Mouse (Mus musculus) spleen, adult 10 weeks (tissue): ENCODE results near the gene Wrb. TPM values are rescaled to one million over a fixed set of nuclear protein-coding genes. Genes with fewer than 3 reads are reported as not detected.

Experiments used
- polyA plus RNA-seq: library from polyadenylated mRNA; stranded (reverse); fragments of 350-450 nt; fragmentation: Illumina TruSeq; extraction: RNeasy Lipid Tissue Mini Kit (QIAGEN cat#74804); gene quantifications from one replicate; pipeline ENCODE4 v1.2.3, GENCODE M21; 2015; ENCODE audit warnings: low replicate concordance; ENCODE audit not compliant: insufficient read depth

Gene Wrb
- 11.1 TPM for polyA plus RNA-seq

DNA sequence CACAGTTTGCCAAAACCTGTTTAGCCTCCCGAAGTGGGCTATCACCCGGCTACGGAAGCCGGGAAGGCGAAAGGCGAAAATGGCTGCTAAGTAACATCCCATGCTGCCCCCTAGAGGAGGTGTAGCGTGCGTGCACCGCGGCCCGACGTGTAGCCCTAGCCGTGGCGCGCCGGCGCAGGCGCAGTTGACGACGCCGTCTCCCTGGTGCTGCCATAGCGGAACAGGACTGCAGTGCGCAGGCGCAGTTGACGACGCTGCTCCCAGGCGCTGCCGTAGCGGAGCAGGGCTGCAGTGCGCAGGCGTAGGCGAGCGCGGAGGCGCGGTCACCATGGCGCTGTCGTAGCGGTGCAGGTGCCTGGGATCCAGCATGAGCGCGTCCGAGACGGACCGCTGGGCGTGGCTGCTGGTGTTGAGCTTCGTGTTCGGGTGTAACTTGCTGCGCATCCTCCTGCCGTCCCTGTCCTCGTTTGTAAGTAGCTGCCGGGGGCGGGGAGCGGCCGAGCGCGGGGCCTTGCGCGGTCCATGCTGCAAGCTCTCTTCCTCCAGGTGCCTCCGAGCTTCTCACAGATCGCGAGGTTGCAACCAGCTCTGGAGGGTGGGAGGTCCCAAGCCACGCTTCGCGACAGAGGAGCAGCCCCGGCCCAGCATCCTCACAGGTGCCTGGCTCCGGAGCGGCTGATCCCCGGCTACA, at the start of gene Wrb:
Gene Wrb, plus strand, starts transcription at position 298 of the 691 bp plus-strand sequence.

DNA sequence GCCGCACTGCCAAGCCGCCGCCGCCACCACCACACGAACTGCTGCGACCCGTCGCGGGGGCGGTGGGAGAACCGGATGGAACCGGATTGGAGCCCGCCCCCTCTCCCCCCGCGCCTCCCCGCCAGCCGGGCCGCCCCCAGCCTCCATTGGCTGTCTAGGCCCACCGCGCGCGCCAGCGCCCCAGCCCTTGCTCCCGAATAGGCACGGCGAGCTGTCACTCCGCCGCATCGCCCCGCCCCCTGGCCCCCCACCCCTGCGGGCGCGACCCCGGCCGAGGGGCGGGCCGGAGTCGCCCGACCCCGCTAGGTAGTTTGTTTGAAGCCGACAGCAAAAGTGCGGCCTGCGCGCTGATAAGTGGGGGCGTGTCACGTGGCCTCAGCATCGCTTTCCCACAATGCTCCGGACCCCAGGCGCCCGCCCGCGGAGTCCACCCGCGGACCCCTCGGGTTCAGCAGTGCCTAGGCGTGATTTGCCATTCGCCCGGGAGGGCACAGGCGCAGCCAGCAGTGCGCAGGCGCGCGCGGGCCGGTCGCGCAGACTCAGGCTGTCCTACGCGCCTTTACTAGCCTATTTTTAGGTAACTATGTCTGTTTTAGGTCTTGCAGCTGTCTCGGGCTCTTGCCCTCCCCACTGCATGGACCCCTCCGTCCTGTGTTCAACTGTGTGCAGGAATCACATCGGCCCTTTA, 17.4 kb upstream of the Wrb start, which contains the start of gene Hmgn1:
Gene Hmgn1, minus strand, starts transcription at position 73 of the 688 bp plus-strand sequence.

DNA sequence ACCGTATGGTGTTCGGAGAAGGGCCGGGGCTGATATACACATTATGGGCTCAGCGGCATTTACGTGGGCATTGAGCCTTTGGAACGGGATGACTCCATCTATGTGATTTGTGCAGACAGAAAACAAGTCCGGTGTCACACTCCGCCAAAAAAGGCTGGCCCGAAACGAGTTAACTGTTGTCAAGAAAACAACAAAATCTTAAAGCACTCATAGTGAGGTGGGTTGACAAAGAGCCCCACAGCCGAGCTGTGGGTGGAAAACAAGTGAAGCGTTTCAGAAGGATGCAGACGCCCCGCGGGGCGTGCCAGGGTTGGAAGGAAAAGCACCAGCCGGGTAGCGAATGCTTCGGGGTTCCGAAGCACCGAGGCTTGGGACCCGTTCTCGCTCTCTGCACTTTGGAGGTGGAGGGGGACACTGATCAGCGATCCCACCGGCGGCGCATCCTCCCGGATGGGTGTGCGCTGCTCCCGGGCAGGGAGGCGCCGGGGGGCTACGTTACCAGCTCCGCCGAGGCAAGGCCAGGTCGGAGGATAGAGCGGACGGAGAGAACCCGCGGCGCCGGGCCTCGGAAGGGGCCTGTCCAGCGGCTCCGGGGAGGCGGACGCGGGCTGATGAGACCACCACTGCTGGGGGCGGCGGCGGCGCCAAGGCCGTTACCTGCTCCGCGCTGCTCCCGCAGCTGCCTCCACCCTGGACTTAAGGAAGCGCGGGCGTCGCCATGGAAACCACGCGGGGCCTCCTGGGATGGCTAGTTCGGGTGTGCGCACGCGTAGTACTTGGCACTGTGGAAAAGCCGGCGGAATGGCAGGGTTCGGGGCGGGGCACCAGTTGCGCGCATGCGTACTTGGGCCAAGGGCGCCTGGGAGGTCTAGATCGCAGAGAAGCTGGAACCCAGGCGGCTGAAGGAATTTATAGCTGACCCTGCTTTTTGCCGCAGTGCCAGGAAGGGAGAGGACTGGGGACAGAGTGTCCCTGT, 46.6 kb downstream of the Wrb start, which contains the start of gene Lca5l:
Gene Lca5l, minus strand, starts transcription at position 741 of the 976 bp plus-strand sequence.

DNA sequence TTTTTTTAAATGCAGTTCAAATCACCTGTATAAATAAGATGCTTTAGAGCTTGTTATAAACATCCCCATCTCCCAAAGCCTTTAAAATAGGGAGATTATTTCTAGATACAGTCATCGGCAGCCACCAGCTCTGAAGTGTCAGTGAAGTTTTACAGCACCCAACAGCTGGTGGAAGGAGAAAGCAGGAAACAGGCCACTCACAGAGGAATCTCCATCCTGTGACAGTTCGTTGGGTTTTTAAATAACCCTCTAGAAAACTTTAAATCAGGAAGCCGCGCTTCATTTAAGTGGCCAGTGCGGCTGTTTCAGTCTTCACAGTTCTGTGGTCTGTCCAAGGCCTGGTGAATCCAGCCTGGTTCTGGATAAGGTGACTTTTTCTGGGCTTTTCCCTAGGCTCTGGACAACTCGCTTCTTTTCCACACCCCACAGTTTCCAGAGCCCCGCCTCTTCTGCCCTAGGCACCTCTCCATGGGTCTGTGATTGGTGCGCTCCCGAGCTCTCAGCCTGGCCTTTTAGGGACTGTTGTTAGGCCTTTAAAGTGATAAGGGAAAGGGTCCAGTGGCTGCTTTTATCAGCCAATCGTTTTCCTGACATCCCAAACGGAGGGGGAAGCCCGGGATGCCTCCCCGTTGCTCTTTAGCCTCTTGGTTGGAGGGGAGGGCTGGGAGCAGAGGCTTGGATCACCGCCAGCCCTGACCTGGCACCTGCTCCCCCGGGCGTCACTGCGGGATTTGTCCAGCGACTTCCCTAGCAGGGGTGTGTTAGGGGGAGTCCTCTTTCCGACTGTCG, 54.9 kb downstream of the Wrb start, which contains the start of gene Sh3bgr:
Gene Sh3bgr, plus strand, starts transcription at position 538 of the 789 bp plus-strand sequence.

Other genes with a start within 250 kb of the Wrb start
- gene Psmg1, start 154.4 kb upstream of the Wrb start, polyA plus RNA-seq = 31.3 TPM
- gene Brwd1, start 62.9 kb upstream of the Wrb start, polyA plus RNA-seq = 234 TPM
- gene Hmgn1, start 17.7 kb upstream of the Wrb start, polyA plus RNA-seq = 204 TPM
- gene Lca5l, start 46.9 kb downstream of the Wrb start, polyA plus RNA-seq = 0.25 TPM
- gene Sh3bgr, start 55.0 kb downstream of the Wrb start, polyA plus RNA-seq = 4.9 TPM
- 0.68 TPM for gene B3galt5, start 90.4 kb downstream of the Wrb start, polyA plus RNA-seq